Mouse (Mus musculus) ES-CJ7 (cell line): Measurements from ENCODE around the gene Apom.

ENCODE experiments used
- DNase-seq: peaks from one replicate; pipeline ENCODE4 v3.0.0; 2011; ENCODE audit warnings: low read depth, low spot score

Gene Apom

GRCm38 (mm10) chr17:35096597-35096996 is 35.3 kb downstream of the Apom start:
- no peak for DNase-seq

DNA sequence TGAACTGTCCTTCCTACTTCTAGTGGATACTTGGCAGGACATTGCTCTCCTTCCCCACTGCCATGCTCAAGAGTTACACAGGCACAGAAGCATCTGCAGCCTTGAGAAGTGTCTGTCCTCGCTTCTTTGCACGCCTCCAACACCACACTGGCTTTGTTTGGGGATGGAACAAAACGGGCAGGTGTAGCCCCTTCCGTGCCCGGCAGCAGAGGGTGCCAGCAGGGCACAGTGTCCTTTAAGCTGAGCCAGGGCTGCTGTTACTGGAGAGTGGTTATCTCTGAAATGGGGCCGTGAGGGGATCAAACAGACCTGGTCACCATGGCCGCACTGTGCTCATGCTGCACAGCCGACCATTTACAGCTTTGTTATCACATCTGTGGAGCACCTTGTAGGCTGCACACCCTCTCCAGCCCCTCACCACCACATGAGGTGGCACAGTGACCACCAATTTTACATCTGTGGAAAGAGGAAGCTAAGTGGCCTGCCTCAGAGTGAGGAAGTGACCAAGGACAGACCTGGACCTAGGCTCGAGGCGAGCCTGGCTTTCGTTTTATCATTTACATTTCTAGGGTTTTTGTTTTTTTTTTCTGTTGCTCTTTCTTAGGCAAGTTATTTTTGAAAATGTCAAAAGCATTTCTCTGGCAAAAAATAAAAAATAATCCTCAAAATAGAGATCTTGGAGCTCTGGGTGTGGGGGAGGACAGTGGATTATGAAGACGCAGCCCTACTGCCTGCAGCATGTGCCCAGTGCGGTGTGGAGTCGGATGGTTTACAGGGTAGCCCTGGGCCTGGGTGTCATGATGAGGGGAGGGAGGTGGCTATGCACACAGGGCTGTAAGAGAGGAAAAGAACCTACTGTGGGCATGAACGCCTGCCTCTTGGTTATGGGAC is 37.1 kb downstream of the Apom start:
- no peak for DNase-seq

GRCm38 (mm10) chr17:35092403-35093198 is 39.2 kb downstream of the Apom start:
- no peak for DNase-seq

DNA sequence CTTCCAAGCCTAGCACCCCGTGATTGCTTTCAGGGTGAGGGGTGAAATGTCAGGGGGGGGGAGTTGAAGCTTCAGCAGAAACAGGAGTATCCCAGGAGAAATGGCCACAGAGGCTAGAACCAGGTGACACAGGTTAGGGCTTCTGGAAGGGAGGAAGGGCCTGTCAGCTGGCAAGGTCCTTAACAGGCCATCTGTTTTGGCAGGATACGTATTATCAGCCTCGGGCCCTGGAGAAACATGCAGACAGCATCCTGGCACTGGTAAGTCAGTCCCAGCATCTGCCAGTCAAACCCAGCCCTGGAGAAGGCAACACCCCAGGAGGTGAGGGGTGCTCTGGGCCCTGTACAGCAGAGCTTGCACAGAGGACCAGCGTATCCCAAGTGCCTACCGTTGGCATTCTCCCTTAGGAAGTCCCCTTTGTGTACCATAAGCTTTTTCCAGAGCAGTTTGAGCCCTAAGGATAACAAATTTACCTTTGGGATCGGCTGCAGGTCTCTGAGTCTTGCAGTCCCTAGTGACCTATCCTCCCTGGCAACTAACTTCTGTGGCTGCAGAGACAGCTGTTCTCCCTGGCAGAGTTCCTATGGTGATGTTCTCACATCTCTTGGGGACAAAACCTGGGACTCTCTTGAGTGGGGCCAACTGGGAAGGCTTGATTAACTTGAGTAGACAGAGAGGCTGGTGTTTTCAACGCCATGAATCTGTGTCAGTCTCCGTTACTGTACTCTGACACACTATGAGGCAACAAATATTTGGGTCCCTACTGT is 41.5 kb downstream of the Apom start:
- DNase-seq = no peak

GRCm38 (mm10) chr17:35088825-35089644 is 42.8 kb downstream of the Apom start, which contains the start of gene Abhd16a:
Gene Abhd16a (plus strand): TSS chr17:35089263.
- DNase-seq = peak; percentile 93

DNA sequence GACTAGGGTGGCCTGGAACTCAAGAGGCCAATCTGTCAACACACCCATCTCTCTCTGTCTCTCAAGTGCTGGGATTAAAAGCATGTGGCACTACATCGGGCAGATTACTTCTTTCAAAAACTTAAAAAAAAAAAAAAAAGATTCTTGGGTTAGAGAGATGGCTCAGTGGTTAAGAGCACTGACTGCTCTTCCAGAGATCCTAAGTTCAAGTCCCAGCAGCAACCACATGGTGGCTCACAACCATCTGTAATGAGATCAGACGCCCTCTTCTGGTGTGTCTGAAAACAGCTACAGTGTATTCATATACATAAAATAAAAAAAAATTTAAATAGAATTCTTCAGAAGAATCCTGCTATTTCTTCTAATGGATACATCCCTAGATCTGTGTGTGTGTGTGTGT is 43.7 kb downstream of the Apom start:
- peak; percentile 48 for DNase-seq

GRCm38 (mm10) chr17:35085208-35085865 is 46.5 kb downstream of the Apom start, which contains the start of gene Ly6g6f:
Gene Ly6g6f (minus strand): TSS chr17:35085610.
- DNase-seq = no peak

- no peak for DNase-seq
Measured at GRCm38 (mm10) chr17:35083929-35084497, 47.8 kb downstream of the Apom start.

GRCm38 (mm10) chr17:35082841-35083576 is 48.8 kb downstream of the Apom start:
- no peak for DNase-seq

DNA sequence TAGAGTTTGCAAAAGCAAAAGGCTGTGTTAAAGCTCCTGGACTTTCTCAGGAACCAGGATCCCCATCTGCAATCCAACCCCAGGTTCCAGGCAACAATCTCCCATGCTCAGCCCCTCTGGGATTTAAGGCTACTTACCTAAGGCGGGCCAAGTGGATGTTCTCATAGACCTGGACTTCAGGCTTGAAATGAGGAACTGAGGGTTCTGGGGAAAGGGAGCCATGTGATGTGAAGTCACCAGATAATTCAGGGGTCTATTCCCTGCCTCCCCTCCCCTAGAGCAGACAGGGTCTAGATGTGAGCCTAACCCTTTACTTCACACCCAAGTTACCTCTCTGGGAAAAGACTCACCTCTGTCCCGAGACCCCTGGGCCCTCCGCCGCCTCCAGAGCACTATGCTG is 51.1 kb downstream of the Apom start:
- no peak for DNase-seq

DNA sequence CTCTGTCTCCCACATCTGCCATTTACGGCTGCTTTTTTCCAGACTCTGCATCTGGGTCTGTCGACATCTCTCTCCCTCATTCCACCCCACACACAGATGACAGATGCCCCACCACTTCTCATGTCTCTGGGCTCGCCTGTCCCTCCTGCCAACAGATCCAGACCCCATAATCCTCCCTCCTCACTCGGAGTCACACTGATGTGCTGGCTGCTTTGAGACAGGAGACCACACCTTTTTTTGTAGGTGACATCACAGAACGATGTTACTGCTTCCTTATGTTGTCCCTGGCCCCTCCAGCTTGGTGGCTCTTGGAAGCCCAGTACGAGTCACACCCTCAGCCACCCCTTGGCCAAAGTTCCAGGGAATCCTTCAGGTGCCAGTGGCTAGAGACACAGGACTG is 51.6 kb downstream of the Apom start:
- DNase-seq = no peak

- DNase-seq = no peak
Measured at GRCm38 (mm10) chr17:35079778-35080177, 52.1 kb downstream of the Apom start.
